Mouse (Mus musculus): ENCODE data around the gene Gm26602. TPM values are rescaled to one million over a fixed set of nuclear protein-coding genes. Genes with fewer than 3 reads are reported as not detected.
"Not testable (repeated sequence)": the region's sequence is repeated elsewhere in the genome, so short reads cannot be mapped to it uniquely, and the experiment has no call there.

Gm26602 gene
- total RNA-seq, 2 experiments from 2014 or later, result not detected

GRCm38 (mm10) chr10:79883297-79884084, 27.2 kb upstream of the Gm26602 start:
- peak; percentile 51 for ATAC-seq (replicated peaks; ENCODE audit: low FRiP score, low TSS enrichment, poor library complexity, severe bottlenecking)

- ATAC-seq (replicated peaks; ENCODE audit: low FRiP score, low TSS enrichment, poor library complexity, severe bottlenecking), result 0 out of 2 replicates have a peak, but pooled peaks have one; percentile 8
These were observed 26.2 kb upstream of the Gm26602 start for GRCm38 (mm10) chr10:79884446-79884845.

GRCm38 (mm10) chr10:79884938-79885337, 25.7 kb upstream of the Gm26602 start:
- not testable (repeated sequence) for ATAC-seq (replicated peaks; ENCODE audit: low FRiP score, low TSS enrichment, poor library complexity, severe bottlenecking)

- no peak for ATAC-seq (replicated peaks; ENCODE audit: low FRiP score, low TSS enrichment, poor library complexity, severe bottlenecking)
These were observed 24.6 kb upstream of the Gm26602 start, which contains the start of gene Elane for GRCm38 (mm10) chr10:79886054-79886453. TSS of gene Elane (plus strand) at chr10:79886247.

GRCm38 (mm10) chr10:79886611-79887010, 24.0 kb upstream of the Gm26602 start:
- no peak for ATAC-seq (replicated peaks; ENCODE audit: low FRiP score, low TSS enrichment, poor library complexity, severe bottlenecking)

- ATAC-seq (replicated peaks; ENCODE audit: low FRiP score, low TSS enrichment, poor library complexity, severe bottlenecking), result no peak
These were observed 21.3 kb upstream of the Gm26602 start for GRCm38 (mm10) chr10:79889386-79889785.

GRCm38 (mm10) chr10:79890670-79891069, 20.0 kb upstream of the Gm26602 start, which contains the start of gene Cfd:
TSS of gene Cfd (plus strand) at chr10:79890853.
- no peak for ATAC-seq (replicated peaks; ENCODE audit: low FRiP score, low TSS enrichment, poor library complexity, severe bottlenecking)

- ATAC-seq (replicated peaks; ENCODE audit: low FRiP score, low TSS enrichment, poor library complexity, severe bottlenecking), result peak; percentile 72
These were observed 18.1 kb upstream of the Gm26602 start for GRCm38 (mm10) chr10:79892451-79893118.

GRCm38 (mm10) chr10:79896306-79896705, 14.3 kb upstream of the Gm26602 start:
- no peak for ATAC-seq (replicated peaks; ENCODE audit: low FRiP score, low TSS enrichment, poor library complexity, severe bottlenecking)

GRCm38 (mm10) chr10:79896814-79897213, 13.8 kb upstream of the Gm26602 start:
- no peak for ATAC-seq (replicated peaks; ENCODE audit: low FRiP score, low TSS enrichment, poor library complexity, severe bottlenecking)

GRCm38 (mm10) chr10:79897316-79898245, 13.1 kb upstream of the Gm26602 start:
- no peak for ATAC-seq (replicated peaks; ENCODE audit: low FRiP score, low TSS enrichment, poor library complexity, severe bottlenecking)

GRCm38 (mm10) chr10:79900951-79901410, 9.7 kb upstream of the Gm26602 start:
- no peak; the same call in 1 of the 2 replicates for ATAC-seq (replicated peaks; ENCODE audit: low FRiP score, low TSS enrichment, poor library complexity, severe bottlenecking)

GRCm38 (mm10) chr10:79906712-79907111, 3.9 kb upstream of the Gm26602 start:
- no peak for ATAC-seq (replicated peaks; ENCODE audit: low FRiP score, low TSS enrichment, poor library complexity, severe bottlenecking)

GRCm38 (mm10) chr10:79907415-79907814, 3.2 kb upstream of the Gm26602 start:
- no peak for ATAC-seq (replicated peaks; ENCODE audit: low FRiP score, low TSS enrichment, poor library complexity, severe bottlenecking)

GRCm38 (mm10) chr10:79908167-79909091, 2.2 kb upstream of the Gm26602 start, which contains the start of gene Med16:
TSS of gene Med16 (minus strand) at chr10:79908923.
- ATAC-seq (replicated peaks; ENCODE audit: low FRiP score, low TSS enrichment, poor library complexity, severe bottlenecking), result peak; percentile 91

- peak; percentile 23; the same call in 1 of the 2 replicates for ATAC-seq (replicated peaks; ENCODE audit: low FRiP score, low TSS enrichment, poor library complexity, severe bottlenecking)
These were observed 1.3 kb upstream of the Gm26602 start for GRCm38 (mm10) chr10:79909092-79909922.

- no peak for ATAC-seq (replicated peaks; ENCODE audit: low FRiP score, low TSS enrichment, poor library complexity, severe bottlenecking)
These were observed 1.8 kb downstream of the Gm26602 start for GRCm38 (mm10) chr10:79912412-79912811.
